Mouse (Mus musculus): Measurements from ENCODE around the gene Uso1. TPM values are rescaled to one million over a fixed set of nuclear protein-coding genes. Genes with fewer than 3 reads are reported as not detected.
"Not testable (repeated sequence)": the region's sequence is repeated elsewhere in the genome, so short reads cannot be mapped to it uniquely, and the experiment has no call there.

Uso1 gene
- total RNA-seq, 2 experiments from 2014 or later, result 20.9 to 55.8 TPM

DNA sequence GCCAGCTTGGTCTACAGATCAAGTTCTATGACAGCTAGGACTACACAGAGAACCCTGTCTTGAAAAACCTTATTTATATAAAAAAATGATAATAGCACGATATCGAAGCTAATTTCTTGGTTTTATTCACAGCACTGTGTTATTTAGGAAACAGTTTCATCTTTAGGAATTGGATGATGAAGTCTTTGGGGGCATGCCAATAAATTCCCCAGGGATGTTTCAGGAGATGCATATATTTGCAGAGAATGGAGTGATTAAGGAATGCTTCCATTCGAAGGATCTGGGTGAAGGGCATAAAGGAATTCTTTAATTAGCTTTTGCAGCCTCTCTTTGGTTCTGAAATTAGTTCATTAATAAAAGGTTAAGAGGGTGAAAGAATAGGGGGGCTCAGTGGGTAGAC is 12.3 kb upstream of the Uso1 start:
- no peak for ATAC-seq (ENCODE audit: poor library complexity, severe bottlenecking)

- peak; percentile 70 for ATAC-seq (ENCODE audit: poor library complexity, severe bottlenecking)
Measured at GRCm38 (mm10) chr5:92127141-92127625, 10.6 kb upstream of the Uso1 start.

DNA sequence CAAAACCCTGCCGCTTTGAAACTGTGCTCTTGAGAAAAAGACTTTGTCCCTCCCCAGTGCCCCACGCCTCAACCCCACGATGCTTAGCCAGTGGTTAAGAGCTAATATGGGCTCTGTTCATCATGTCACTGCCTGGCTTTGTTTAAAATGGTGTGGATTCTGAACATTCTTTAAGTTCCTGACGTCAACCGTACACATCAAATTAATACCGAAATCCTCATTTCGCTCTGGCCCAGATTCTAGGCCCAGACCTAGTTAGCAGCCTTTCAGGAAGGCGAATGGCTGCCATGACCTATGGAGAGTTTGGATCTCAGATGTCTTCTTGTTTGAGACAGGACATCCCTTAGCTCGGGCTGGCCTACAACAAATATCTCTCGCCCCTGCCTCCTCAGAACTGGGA is 10.0 kb upstream of the Uso1 start:
- ATAC-seq (ENCODE audit: poor library complexity, severe bottlenecking), result no peak

DNA sequence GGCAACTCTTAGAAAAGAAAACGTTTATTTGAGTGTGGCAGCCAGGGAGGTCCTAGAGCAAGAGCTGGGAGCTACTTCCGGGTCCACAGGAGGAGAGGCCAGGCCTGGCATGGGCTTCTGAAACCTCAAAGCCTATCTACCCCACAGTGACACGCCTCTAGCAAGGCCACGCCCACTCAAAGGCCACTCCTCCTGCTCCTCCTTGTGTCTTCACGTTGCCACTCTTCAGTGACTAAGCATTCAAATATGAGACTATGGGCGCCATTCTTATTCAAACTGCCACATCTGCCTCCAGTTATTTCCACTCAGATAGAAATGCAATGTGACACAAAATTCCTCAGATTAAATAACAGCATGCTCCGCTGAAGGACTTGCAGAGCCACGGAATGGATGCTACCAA is 9.2 kb upstream of the Uso1 start:
- ATAC-seq (ENCODE audit: poor library complexity, severe bottlenecking), result peak; percentile 91

GRCm38 (mm10) chr5:92129321-92129768 is 8.4 kb upstream of the Uso1 start:
- ATAC-seq (ENCODE audit: poor library complexity, severe bottlenecking), result no peak

DNA sequence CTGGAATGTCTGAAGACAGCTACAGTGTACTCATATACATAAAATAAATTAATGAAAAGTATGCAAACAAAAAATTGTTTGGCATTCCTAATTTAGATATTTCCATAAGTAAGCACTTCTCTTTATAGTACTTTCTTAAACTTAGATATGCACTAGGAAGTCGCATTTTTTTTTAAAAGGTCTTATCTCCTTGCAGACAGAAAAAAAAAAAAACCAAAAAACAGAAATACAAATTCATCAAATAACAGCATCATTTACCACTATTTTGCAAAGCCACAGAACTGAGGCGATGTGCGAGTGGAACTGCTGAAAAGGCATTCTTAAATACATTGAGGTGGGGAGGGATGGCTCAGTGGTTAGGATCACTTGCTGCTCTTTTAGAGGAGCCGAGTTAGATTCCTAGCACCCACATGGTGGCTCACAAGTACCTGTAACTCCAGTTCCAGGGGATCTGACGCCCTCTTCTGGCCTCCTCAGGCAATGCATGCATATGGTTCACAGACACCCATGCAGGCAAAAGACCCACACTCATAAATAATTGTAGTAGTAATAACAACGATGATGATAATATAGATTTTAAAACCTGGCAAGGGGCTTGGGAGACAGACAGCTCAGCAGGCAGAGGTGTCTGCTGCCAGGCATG is 7.6 kb upstream of the Uso1 start:
- no peak for ATAC-seq (ENCODE audit: poor library complexity, severe bottlenecking)

GRCm38 (mm10) chr5:92132127-92132526 is 5.6 kb upstream of the Uso1 start:
- no peak for ATAC-seq (ENCODE audit: poor library complexity, severe bottlenecking)

GRCm38 (mm10) chr5:92133006-92133405 is 4.7 kb upstream of the Uso1 start:
- ATAC-seq (ENCODE audit: poor library complexity, severe bottlenecking), result not testable (repeated sequence)

- ATAC-seq (ENCODE audit: poor library complexity, severe bottlenecking), result no peak
Measured at GRCm38 (mm10) chr5:92134934-92135333, 2.8 kb upstream of the Uso1 start.

GRCm38 (mm10) chr5:92136536-92137238 is 1.1 kb upstream of the Uso1 start:
- ATAC-seq (ENCODE audit: poor library complexity, severe bottlenecking), result peak; percentile 25; the same call in 1 of the 2 replicates

DNA sequence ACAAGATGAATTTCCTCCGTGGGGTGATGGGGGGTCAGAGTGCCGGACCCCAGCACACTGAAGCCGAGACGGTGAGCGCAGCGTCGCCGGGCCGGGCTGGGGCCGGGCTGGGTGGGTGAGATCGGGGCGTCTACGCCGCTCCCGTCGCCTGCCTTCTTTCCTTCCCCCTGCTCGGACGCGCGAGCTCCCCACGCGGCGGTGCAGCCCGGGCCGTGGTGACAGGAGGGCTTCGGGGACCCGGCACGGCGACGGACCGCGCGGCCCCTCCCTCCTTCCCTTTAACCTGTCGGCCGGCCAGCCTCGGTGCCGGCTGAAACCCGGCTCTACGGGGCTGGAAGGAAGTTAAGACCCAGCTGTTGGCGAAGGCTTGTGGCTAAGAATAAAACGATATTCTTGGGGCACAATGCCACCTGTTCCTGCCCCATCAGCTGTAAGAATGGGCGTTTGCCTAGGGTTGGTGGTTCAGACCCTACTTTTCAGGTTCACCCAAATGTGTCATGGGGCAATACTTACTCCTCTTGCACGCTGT is 419 bp downstream of the Uso1 start:
- ATAC-seq (ENCODE audit: poor library complexity, severe bottlenecking), result peak; percentile 53

GRCm38 (mm10) chr5:92139191-92139590 is 1.5 kb downstream of the Uso1 start:
- no peak for ATAC-seq (ENCODE audit: poor library complexity, severe bottlenecking)

GRCm38 (mm10) chr5:92141696-92142095 is 4.0 kb downstream of the Uso1 start:
- no peak for ATAC-seq (ENCODE audit: poor library complexity, severe bottlenecking)

GRCm38 (mm10) chr5:92142481-92142880 is 4.7 kb downstream of the Uso1 start:
- no peak for ATAC-seq (ENCODE audit: poor library complexity, severe bottlenecking)

DNA sequence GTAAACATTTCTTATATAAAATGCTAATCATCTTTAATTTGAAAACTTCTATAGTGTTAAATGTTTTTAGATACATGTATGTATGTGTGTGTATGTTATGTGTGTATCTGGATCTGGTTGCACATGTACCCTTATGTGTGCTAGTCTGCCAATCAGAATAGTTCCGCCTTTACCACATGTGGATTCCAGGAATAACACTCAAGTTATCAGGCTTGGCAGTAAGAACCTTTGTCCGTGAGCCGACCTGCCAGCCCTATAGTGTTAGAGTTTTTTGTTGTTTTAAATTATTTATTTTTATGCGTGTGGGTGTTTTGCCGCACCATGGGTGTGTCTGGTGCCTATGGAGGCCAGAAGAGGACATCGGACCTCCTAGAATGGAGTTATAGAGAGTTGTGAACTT is 5.9 kb downstream of the Uso1 start:
- no peak for ATAC-seq (ENCODE audit: poor library complexity, severe bottlenecking)

GRCm38 (mm10) chr5:92144954-92145708 is 7.4 kb downstream of the Uso1 start:
- ATAC-seq (ENCODE audit: poor library complexity, severe bottlenecking), result peak; percentile 58

GRCm38 (mm10) chr5:92148248-92148647 is 10.5 kb downstream of the Uso1 start:
- no peak for ATAC-seq (ENCODE audit: poor library complexity, severe bottlenecking)

GRCm38 (mm10) chr5:92149330-92149982 is 11.7 kb downstream of the Uso1 start:
- peak; percentile 56; the same call in 1 of the 2 replicates for ATAC-seq (ENCODE audit: poor library complexity, severe bottlenecking)

- no peak for ATAC-seq (ENCODE audit: poor library complexity, severe bottlenecking)
Measured at GRCm38 (mm10) chr5:92154861-92155260, 17.1 kb downstream of the Uso1 start.

DNA sequence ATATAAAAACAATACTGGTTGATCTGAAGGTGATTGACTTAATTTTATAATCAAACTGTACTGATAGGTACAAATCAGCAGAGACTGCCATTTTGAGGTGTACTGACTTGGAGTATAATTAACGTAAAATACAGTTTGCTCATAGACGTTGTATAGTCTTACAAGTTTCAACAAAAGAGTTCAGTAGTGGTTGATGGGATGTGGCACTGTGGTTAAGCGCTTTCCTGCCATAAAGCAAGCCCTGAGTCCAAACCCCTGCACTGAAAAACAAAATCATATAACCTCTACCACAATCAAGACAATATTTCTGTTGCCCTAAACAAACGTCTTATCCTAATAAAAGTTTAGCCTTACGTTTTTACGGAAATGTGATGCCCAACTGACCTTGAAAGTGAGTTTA is 28.2 kb downstream of the Uso1 start:
- ATAC-seq (ENCODE audit: poor library complexity, severe bottlenecking), result no peak
